Mouse (Mus musculus) kidney, adult 10 weeks (tissue): ENCODE measurements around the gene Gdf2. TPM values are rescaled to one million over a fixed set of nuclear protein-coding genes. Genes with fewer than 3 reads are reported as not detected.

Source experiments
- polyA plus RNA-seq: library from polyadenylated mRNA; stranded (reverse); fragments of 350-450 nt; fragmentation: Illumina TruSeq; extraction: RNeasy Lipid Tissue Mini Kit (QIAGEN cat#74804); gene quantifications from one replicate; pipeline ENCODE4 v1.2.3, GENCODE M21; 2014; ENCODE audit warnings: low read depth, low replicate concordance

Gene Gdf2
- not detected for polyA plus RNA-seq

GRCm38 (mm10) chr14:33940739-33941138 lies at the start of gene Gdf2:
Gene Gdf2, plus strand, starts transcription at chr14:33941039.

DNA sequence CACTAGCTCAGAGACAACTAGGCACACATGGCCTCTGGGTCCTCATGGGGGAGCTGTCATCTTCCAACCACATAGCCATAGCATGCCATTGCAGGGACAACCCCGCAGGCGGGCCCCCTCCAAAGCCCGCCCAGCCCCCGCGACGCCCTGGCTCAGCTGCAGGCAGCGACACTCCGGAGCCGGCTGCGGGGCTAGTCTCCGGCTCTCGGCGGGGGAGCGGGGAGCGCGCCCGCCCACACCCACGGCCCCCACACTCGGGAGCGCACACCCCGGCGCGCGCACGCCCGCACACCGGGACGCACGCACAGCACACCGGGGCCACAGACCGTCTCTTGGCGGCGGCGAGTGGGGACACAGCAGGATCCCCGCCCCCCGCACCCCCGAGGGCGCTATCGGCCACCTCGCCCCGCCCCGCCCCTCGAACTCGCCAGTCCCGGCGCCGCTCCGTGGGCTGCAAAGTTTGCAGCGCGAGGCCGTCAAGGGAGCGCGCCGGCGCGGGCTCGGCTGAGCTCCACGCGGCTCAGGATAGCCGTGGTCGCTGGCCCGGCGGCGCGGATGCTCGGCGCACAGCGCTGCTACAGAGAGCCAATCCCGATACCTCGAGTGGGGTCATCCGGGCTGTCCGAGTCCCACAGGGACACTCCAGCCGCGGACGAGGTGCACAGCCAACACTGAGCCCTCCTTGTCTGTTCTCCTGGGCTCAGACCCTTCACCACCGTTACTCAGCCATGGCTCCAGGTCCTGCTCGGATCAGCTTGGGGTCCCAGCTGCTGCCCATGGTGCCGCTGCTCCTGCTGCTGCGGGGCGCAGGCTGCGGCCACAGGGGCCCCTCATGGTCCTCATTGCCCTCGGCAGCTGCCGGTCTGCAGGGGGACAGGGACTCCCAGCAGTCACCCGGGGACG lies 17.4 kb upstream of the Gdf2 start, which contains the start of gene Gdf10:
Gene Gdf10 (plus strand): TSS at position 420 of the 903 bp plus-strand sequence.

DNA sequence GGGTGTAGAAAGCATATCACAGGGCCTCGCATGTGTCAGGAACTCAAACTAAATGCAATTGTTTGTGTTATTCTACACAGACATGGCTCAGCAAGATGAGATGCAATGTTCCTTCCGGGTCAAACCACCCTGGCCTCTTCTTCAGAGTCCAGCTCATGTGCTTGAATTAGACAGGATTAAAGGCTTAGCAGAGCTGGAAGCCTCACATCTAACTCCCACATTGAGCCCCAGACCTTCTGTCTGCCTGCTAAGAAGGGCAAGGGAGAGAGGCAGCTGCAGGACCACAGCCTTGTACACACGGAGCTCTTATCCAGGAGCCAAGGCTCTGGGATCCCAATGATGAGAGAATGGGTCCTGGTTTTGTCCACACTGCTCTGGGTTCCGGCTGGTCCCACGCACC lies 12.9 kb downstream of the Gdf2 start, which contains the start of gene Rbp3:
Gene Rbp3 (plus strand): TSS at position 243 of the 400 bp plus-strand sequence.

DNA sequence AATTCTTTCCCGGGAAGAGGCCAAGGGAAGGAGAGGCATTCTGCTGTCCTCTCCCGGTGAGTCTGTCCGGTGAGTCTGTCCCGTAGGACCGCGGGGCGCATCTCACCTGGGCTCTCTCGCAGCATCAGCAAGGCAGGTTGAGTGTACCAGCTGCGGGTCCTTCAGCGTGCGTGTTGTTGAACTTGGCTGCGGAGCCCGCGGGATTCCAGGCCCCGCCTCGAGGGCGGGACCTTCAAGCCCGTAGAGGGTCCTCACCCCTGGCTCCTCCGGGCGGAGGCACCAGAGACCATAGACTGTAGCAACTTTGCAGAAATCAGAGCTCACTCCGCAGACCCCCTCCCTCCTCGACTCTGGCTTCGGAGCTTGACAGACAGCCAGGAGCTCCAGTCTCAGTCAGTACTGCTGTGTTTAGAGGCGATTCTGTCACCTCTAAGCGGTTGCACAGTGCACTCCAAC lies 37.8 kb downstream of the Gdf2 start, which contains the start of gene Zfp488:
Gene Zfp488 (minus strand): TSS at position 161 of the 456 bp plus-strand sequence.

Other genes with a start within 250 kb of the Gdf2 start
- 4.7 TPM for gene Gdf10, start 17.5 kb upstream of the Gdf2 start, polyA plus RNA-seq
- gene Rbp3, start 13.0 kb downstream of the Gdf2 start, polyA plus RNA-seq, result not detected
- gene Zfp488, start 37.7 kb downstream of the Gdf2 start, polyA plus RNA-seq, result not detected
- gene Gm30083, start 74.1 kb downstream of the Gdf2 start, polyA plus RNA-seq, result not detected
- not detected for gene Gm5460, start 75.7 kb downstream of the Gdf2 start, polyA plus RNA-seq
- not detected for gene Antxrl, start 111.7 kb downstream of the Gdf2 start, polyA plus RNA-seq
- 0.61 TPM for gene Anxa8, start 144.9 kb downstream of the Gdf2 start, polyA plus RNA-seq
- not detected for gene A630023A22Rik, start 161.7 kb downstream of the Gdf2 start, polyA plus RNA-seq
- gene Npy4r, start 211.4 kb downstream of the Gdf2 start, polyA plus RNA-seq, result not detected